Mouse (Mus musculus) CD4-positive helper T cell, adult 2 months (primary cell): ENCODE measurements around the gene Pcid2.
"Not testable (repeated sequence)": the region's sequence is repeated elsewhere in the genome, so short reads cannot be mapped to it uniquely, and the experiment has no call there.

Experiments
- DNase-seq: peaks from one replicate; pipeline ENCODE4 v3.0.0-alpha.2; 2012; ENCODE audit warnings: low read depth, missing footprints, low spot score

The Pcid2 gene

GRCm38 (mm10) chr8:13077542-13077941 lies 27.7 kb downstream of the Pcid2 start:
- DNase-seq, result no peak

GRCm38 (mm10) chr8:13075579-13075978 lies 29.7 kb downstream of the Pcid2 start:
- not testable (repeated sequence) for DNase-seq

DNA sequence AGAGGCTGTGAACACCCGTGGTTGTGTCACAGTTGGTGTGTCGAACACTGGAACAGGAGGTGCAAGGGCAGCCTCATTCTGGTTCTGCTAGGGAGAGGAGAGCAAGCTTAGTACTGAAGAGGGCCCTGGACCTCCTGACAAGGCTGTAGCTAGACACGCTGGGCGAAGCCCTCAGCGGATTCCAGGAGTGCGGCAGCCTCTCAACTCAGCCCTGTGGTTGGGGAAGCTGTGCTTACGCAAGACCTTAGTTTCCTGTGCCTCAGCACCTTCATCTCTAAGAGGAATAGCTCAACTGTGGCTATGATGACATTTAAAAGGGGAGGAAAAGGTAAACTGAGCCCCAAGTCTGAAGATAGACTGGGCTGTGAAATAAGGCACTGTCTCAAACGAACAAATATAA lies 30.2 kb downstream of the Pcid2 start:
- no peak for DNase-seq

DNA sequence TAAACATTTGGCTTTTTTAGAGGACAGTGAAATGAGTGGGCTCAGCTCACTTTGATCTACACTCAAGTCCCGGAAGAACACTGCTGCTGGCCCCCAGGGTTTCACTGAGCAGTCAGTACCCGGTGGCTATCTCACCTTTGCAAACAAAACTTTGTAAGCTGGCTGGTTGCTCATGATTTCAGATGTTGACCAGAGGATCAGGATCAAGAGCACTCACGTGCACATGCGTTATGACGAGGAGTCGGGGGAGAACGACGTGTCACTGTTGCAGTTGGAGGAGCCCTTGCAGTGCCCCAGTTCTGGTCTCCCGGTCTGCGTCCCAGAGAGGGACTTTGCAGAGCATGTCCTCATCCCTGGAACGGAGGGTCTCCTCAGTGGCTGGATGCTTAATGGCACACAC lies 32.0 kb downstream of the Pcid2 start:
- DNase-seq, result no peak

- DNase-seq, result no peak
These were observed 42.1 kb downstream of the Pcid2 start for GRCm38 (mm10) chr8:13063112-13063511.

- DNase-seq, result no peak
These were observed 44.7 kb downstream of the Pcid2 start, which contains the start of gene Proz for GRCm38 (mm10) chr8:13060441-13061150. Gene Proz, plus strand, starts transcription at chr8:13060914.

DNA sequence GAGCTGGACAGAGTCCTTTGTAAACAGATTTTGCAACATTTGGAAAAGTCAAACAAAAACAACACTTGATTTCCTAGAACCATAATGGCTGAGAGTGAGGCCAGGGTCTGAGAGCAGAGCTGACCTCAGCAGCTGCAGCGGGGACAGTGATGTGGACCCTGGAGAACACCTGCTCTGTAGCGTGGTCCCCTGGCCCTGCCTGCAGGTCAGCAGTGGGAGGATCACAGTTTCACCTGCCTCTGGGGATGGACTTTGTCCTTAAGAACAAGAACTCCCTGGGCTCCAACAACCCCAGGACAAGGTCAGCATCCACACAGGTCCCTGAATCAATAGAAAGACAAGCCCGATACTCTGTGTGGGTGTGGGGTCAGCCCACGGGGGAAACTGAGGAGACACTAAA lies 47.9 kb downstream of the Pcid2 start:
- no peak for DNase-seq

GRCm38 (mm10) chr8:13050550-13050949 lies 54.7 kb downstream of the Pcid2 start:
- DNase-seq, result no peak

- no peak for DNase-seq
These were observed 57.6 kb downstream of the Pcid2 start for GRCm38 (mm10) chr8:13047652-13048051.

- DNase-seq, result no peak
These were observed 63.8 kb downstream of the Pcid2 start for GRCm38 (mm10) chr8:13041459-13041858.

GRCm38 (mm10) chr8:13039054-13039453 lies 66.2 kb downstream of the Pcid2 start:
- DNase-seq, result no peak

DNA sequence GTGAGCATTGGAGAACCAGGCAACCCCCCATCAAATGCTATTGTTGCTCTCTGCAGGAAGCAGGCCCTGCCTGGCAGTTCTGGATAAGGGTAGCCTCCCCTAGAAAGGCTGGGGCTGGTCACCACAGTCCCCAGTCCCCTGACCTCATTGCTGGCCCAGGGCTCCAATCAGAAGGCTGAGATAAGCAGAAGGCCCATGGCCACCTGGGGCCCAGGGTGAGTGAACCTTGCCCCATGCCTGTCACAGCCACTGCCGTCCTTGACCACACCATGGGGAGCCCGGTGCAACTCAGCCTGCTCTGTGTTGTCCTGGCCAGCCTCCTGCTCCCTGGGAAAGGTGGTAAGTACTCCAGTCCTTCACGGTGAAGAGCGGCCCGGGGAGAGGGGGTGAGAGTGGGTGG lies 67.7 kb downstream of the Pcid2 start:
- DNase-seq, result no peak

DNA sequence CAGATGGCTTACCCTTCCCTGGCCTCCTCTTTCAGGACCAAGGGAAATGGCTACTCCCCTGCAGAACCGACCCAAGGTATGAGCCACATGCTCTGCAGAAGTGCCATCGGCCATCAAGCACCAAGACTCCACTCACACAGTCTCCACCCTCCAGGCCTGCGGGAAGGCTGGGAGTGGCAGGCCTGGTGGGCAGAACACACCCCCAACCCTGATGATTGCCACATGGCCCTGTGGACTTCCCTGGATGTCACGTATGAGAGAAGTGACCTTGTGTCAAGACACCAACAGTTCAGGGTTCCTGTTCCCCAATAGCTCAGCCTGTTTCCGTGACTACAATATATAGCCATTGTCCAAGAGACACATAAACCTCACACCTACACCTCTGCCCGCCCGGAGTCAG lies 68.2 kb downstream of the Pcid2 start, which contains the start of gene F10:
TSS of gene F10 (plus strand) at position 294 of the 400 bp plus-strand sequence.
- no peak for DNase-seq

GRCm38 (mm10) chr8:13036346-13036812 lies 68.9 kb downstream of the Pcid2 start:
- DNase-seq, result no peak

GRCm38 (mm10) chr8:13028482-13028881 lies 76.8 kb downstream of the Pcid2 start:
- DNase-seq, result no peak

- no peak for DNase-seq
These were observed 77.6 kb downstream of the Pcid2 start for GRCm38 (mm10) chr8:13027615-13028014.
